Mouse (Mus musculus) Patski (cell line): Measurements from ENCODE around the gene Psmd3. TPM values are rescaled to one million over a fixed set of nuclear protein-coding genes. Genes with fewer than 3 reads are reported as not detected.

Experiments
- ATAC-seq: fragments of 100-300 bp; one replicate; pipeline ENCODE4 v1.8.0; 2021
- CTCF ChIA-PET: fragments of 350-600 bp; sonication (Branson Sonifier 250); formaldehyde crosslinking; loops from one replicate; lab custom pipeline; 2022; ENCODE audit warnings: inconsistent platforms; lab: Charles Lee
- POLR2A ChIA-PET: fragments of 350-600 bp; sonication (Branson Sonifier 250); formaldehyde crosslinking; loops from one replicate; lab custom pipeline; 2022; ENCODE audit warnings: antibody characterized with exemption, inconsistent platforms; lab: Charles Lee
- DNase-seq: peaks from one replicate; pipeline ENCODE4 v3.0.0-alpha.2; 2011; ENCODE audit warnings: low read depth, low spot score
- H3K27me3 ChIP-seq: fragments of 371-371 bp; one replicate; pipeline ENCODE4 v1.5.1; 2021
- CTCF ChIP-seq: fragments of 100-300 bp; IDR thresholded peaks from one replicate; pipeline ENCODE4 v1.5.1; 2021
- in situ Hi-C: fragments of 300-500 bp; cut with MboI; formaldehyde crosslinking; loops from 3 replicates; pipeline ENCODE4 v1.11.1; 2018; ENCODE audit warnings: low pct_unique_long_range_greater_than_20kb, mixed read lengths
- polyA plus RNA-seq: library from polyadenylated mRNA; unstranded; gene quantifications from one replicate; pipeline ENCODE4 v1.2.3, GENCODE M21; 2021

Psmd3 gene
- polyA plus RNA-seq, 1 experiment from 2014 or later: 161 TPM

DNA sequence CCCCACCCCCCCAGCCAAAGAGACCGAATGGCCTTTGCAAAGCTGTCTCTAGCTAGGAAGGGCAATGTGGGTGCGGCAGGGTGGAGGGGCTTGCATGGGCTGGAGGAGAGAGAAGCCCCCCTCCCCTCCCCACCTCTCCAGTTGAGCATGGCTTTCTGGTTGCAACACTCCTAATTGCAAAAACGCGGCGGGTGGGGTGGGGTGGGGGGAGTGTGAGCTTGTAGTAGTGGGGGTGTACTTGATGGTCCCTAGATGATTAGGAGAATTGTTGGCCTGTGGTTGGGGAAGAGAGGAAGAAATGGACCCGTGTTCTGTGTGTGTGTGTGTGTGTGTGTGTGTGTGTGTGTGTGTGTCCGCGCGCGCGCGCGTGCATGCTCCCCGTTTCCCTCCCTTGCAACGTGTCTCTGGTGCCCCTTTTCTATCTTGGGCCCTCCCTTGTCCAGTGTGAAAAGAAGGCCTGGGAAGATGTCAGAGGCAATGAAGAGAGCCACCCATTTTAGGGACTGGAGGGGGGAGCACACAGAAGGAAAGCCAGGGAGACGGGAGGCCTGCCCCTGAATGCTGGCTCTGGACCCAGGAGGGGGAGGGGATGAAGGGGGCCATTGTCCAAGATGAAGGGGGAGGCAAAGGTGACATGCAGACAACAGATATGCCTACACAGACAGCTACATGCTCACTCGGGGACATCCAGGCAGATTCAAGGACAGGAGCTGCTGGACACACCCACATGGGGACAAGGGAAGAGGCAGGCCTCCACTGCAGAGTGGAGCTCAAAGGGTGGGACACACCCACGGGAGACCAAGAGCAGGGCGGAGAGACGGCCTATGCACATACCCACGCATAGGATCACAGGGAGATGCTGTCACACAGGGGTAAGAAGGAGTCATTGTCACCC, 60.3 kb downstream of the Psmd3 start:
- DNase-seq: no peak
- in situ Hi-C loops: no loop called here
- ATAC-seq: no peak
- no peak for TF ChIP-seq CTCF
- CTCF ChIA-PET: interaction anchor here (0.8 to 5.7 kb wide), 7 partner anchors 8 to 46 kb away, joined by 3 to 40 read pairs (median 8); partner anchors contain the start of gene Csf3
- POLR2A ChIA-PET: interaction anchor here (0.6 to 2.8 kb wide), 11 partner anchors 9 to 67 kb away, joined by 3 to 23 read pairs (median 4); partner anchors contain the start of genes Med24 and Msl1
- no peaks in the 10 kb centered on the region for H3K27me3 ChIP-seq

DNA sequence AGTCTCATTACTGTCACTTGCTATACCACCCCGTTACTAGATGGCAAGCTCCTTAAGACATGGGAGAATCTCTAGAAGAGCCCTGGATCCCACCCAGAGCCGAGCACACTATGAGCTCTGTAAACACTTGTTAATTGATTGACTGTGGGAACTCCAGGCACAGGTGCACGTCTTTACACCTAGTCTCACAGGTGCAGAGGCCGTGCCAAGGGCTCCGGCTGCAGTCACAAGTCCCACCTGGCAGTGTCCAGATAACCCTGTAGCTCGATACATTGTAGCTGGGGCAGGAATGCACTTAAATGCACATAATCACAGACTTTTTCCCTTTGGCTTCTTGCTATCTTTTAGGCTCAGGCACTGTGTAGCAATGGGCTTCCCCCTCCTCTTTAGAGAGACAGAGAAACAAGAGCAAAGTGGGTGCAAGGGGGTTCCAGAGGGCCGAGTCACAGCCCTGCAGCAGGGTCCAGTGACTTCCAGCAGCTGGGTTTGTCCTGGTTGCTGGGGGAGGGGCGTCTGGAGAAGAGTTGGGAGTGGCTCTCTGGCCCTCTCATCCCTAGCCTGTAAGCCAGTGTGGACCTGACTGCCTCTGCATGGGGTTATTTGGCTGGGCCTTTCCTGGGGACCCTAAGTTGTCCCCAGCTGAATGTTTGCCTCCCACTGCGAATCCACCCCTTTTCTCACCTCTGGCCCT, 61.4 kb downstream of the Psmd3 start:
- no peak for DNase-seq
- ChIA-PET CTCF (interaction anchor here (1.1 to 5.7 kb wide), 5 partner anchors 11 to 43 kb away, joined by 3 to 40 read pairs (median 8); partner anchors contain the start of gene Csf3), POLR2A (interaction anchor here (0.8 to 2.8 kb wide), 2 partner anchors 8 to 42 kb away, joined by 3 to 12 read pairs; no protein-coding TSS in a partner anchor)
- no peak for TF ChIP-seq CTCF
- in situ Hi-C loops: no loop called here
- H3K27me3 ChIP-seq: no peaks in the 10 kb centered on the region
- no peak for ATAC-seq

DNA sequence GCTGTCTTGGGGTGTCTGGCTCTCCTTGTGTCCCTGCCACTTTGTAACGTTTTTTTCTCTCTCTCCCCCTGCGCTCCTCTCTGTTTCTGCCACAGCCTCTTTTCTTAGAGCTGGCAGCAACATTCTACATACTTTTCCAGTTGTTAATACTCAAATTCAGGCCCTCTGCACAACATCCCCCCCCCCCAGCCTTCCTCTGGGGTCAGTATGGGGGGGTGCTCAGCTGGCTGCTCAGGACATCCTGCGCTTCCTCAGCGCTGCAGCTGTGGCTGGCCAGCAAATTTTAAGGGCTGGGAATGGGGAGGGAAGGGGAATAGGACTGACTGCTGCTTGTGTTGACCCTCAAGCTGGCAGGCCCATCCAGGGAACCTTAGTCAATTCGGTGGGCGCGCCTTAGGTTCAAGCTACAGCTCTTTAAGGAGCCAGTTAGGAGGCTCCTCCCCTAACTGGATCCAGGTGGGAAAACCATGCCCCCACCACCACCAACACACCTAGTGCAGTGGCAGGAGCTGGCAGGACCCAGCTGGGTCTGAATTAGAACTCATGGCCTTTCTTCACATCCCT, 62.2 kb downstream of the Psmd3 start:
- no peak for TF ChIP-seq CTCF
- in situ Hi-C loops: no loop called here
- DNase-seq: no peak
- no peak for ATAC-seq
- CTCF ChIA-PET: interaction anchor here (1.3 to 5.7 kb wide), 4 partner anchors 10 to 42 kb away, joined by 3 to 40 read pairs (median 12); no protein-coding TSS in a partner anchor
- POLR2A ChIA-PET: interaction anchor here (0.6 to 0.8 kb wide), 2 partner anchors 27 to 41 kb away, joined by 3 to 12 read pairs; no protein-coding TSS in a partner anchor
- no peaks in the 10 kb centered on the region for H3K27me3 ChIP-seq

Other genes starting within 250 kb of the Psmd3 start
- 100 TPM for gene Mien1, start 243.6 kb upstream of the Psmd3 start, polyA plus RNA-seq
- 1.7 TPM for gene Grb7, start 236.2 kb upstream of the Psmd3 start, polyA plus RNA-seq
- not detected for gene Ikzf3, start 136.5 kb upstream of the Psmd3 start, polyA plus RNA-seq
- 0.98 TPM for gene Zpbp2, start 131.5 kb upstream of the Psmd3 start, polyA plus RNA-seq
- gene Ormdl3, start 95.2 kb upstream of the Psmd3 start, polyA plus RNA-seq: 94.8 TPM
- not detected for gene Lrrc3c, start 84.3 kb upstream of the Psmd3 start, polyA plus RNA-seq
- 16.4 TPM for gene Gm12355, start 56.9 kb upstream of the Psmd3 start, polyA plus RNA-seq
- gene Gsdma3, start 56.2 kb upstream of the Psmd3 start, polyA plus RNA-seq: not detected
- not detected for gene Gsdma2, start 35.8 kb upstream of the Psmd3 start, polyA plus RNA-seq
- 0.06 TPM for gene Gsdma, start 18.2 kb upstream of the Psmd3 start, polyA plus RNA-seq
- gene Csf3, start 18.7 kb downstream of the Psmd3 start, polyA plus RNA-seq: 0.62 TPM
- gene Med24, start 46.9 kb downstream of the Psmd3 start, polyA plus RNA-seq: 47.2 TPM
- 44.7 TPM for gene Thra, start 58.1 kb downstream of the Psmd3 start, polyA plus RNA-seq
- 37.2 TPM for gene Nr1d1, start 92.8 kb downstream of the Psmd3 start, polyA plus RNA-seq
- 69.9 TPM for gene Msl1, start 113.0 kb downstream of the Psmd3 start, polyA plus RNA-seq
- 39.4 TPM for gene Casc3, start 122.4 kb downstream of the Psmd3 start, polyA plus RNA-seq
- gene Rapgefl1, start 154.2 kb downstream of the Psmd3 start, polyA plus RNA-seq: 2.8 TPM
- 11.2 TPM for gene Wipf2, start 181.1 kb downstream of the Psmd3 start, polyA plus RNA-seq
- 9.0 TPM for gene Cdc6, start 225.2 kb downstream of the Psmd3 start, polyA plus RNA-seq
- 31.2 TPM for gene Rara, start 245.3 kb downstream of the Psmd3 start, polyA plus RNA-seq